Mouse (Mus musculus) myocyte (in vitro differentiated cells): Measurements from ENCODE around the gene Mob3c. TPM values are rescaled to one million over a fixed set of nuclear protein-coding genes. Genes with fewer than 3 reads are reported as not detected.

Experiments used
- H3K27me3 ChIP-seq: one replicate; pipeline ENCODE4 v1.6.1; 2011; ENCODE audit not compliant: control insufficient read depth, insufficient read depth, insufficient read length
- H3K36me3 ChIP-seq: one replicate; pipeline ENCODE4 v1.6.1; 2011; ENCODE audit not compliant: control insufficient read depth, insufficient read depth
- H3K4me2 ChIP-seq: one replicate; pipeline ENCODE4 v1.6.1; 2011; ENCODE audit warnings: low read depth, control low read depth
- H3K4me3 ChIP-seq: one replicate; pipeline ENCODE4 v1.5.1; 2011; ENCODE audit warnings: mild to moderate bottlenecking, control low read depth, moderate library complexity
- H3K79me2 ChIP-seq: one replicate; pipeline ENCODE4 v1.6.1; 2011; ENCODE audit not compliant: control insufficient read depth, insufficient read depth
- H3ac ChIP-seq: one replicate; pipeline ENCODE4 v1.6.1; 2011; ENCODE audit not compliant: control insufficient read depth, insufficient read length
- CEBPB ChIP-seq: IDR thresholded peaks from 2 replicates; pipeline ENCODE4 v1.6.1; 2011; ENCODE audit warnings: mild to moderate bottlenecking, moderate library complexity; ENCODE audit not compliant: poor library complexity, insufficient read depth, severe bottlenecking
- E2F4 ChIP-seq: IDR thresholded peaks from one replicate; pipeline ENCODE4 v1.6.1; 2011; ENCODE audit warnings: mild to moderate bottlenecking, control low read depth, moderate library complexity; ENCODE audit not compliant: insufficient read depth
- MAX ChIP-seq: IDR thresholded peaks from one replicate; pipeline ENCODE4 v1.6.1; 2011; ENCODE audit warnings: low read depth, mild to moderate bottlenecking, control low read depth
- MYOD1 ChIP-seq, 3 experiments: IDR thresholded peaks; one replicate each; pipeline ENCODE4 v1.6.1; 2011; ENCODE audit warnings: control low read depth in 2 of 3, low read depth in 2 of 3, mild to moderate bottlenecking in 2 of 3, moderate library complexity in 1 of 3; ENCODE audit not compliant: insufficient read length in 2 of 3, control insufficient read depth in 1 of 3
- MYOG ChIP-seq, 3 experiments: IDR thresholded peaks; one replicate each; pipeline ENCODE4 v1.6.1; 2011; ENCODE audit warnings: control low read depth in 2 of 3, low read depth in 2 of 3, mild to moderate bottlenecking in 2 of 3; ENCODE audit not compliant: insufficient read length in 2 of 3, control insufficient read depth in 1 of 3, insufficient read depth in 1 of 3
- POLR2A ChIP-seq: IDR thresholded peaks from one replicate; pipeline ENCODE4 v1.6.1; 2011; ENCODE audit warnings: low read depth, mild to moderate bottlenecking, control low read depth, moderate library complexity; ENCODE audit not compliant: insufficient read length
- POLR2AphosphoS2 ChIP-seq: IDR thresholded peaks from one replicate; pipeline ENCODE4 v1.6.1; 2011; ENCODE audit warnings: low read depth, control low read depth; ENCODE audit not compliant: insufficient read length
- REST ChIP-seq: IDR thresholded peaks from one replicate; pipeline ENCODE4 v1.6.1; 2011; ENCODE audit warnings: mild to moderate bottlenecking, control low read depth, moderate library complexity; ENCODE audit not compliant: insufficient read depth, insufficient read length
- SRF ChIP-seq: IDR thresholded peaks from one replicate; pipeline ENCODE4 v1.6.1; 2011; ENCODE audit warnings: low read depth; ENCODE audit not compliant: control insufficient read depth, insufficient read length
- TCF12 ChIP-seq: IDR thresholded peaks from one replicate; pipeline ENCODE4 v1.6.1; 2011; ENCODE audit warnings: mild to moderate bottlenecking, control low read depth; ENCODE audit not compliant: poor library complexity, insufficient read depth, severe bottlenecking
- TCF3 ChIP-seq: IDR thresholded peaks from one replicate; pipeline ENCODE4 v1.6.1; 2011; ENCODE audit warnings: low read depth, control low read depth; ENCODE audit not compliant: insufficient read length
- USF1 ChIP-seq: IDR thresholded peaks from one replicate; pipeline ENCODE4 v1.6.1; 2011; ENCODE audit warnings: low read depth, mild to moderate bottlenecking, control low read depth, moderate library complexity
- polyA plus RNA-seq: library from polyadenylated mRNA; unstranded; fragments of >200 nt; fragmentation: generic; extraction: Trizol; gene quantifications from one replicate; pipeline ENCODE4 v1.2.1, GENCODE M21; 2012; ENCODE audit warnings: missing spikeins

The Mob3c gene
- 4.9 TPM for polyA plus RNA-seq

DNA sequence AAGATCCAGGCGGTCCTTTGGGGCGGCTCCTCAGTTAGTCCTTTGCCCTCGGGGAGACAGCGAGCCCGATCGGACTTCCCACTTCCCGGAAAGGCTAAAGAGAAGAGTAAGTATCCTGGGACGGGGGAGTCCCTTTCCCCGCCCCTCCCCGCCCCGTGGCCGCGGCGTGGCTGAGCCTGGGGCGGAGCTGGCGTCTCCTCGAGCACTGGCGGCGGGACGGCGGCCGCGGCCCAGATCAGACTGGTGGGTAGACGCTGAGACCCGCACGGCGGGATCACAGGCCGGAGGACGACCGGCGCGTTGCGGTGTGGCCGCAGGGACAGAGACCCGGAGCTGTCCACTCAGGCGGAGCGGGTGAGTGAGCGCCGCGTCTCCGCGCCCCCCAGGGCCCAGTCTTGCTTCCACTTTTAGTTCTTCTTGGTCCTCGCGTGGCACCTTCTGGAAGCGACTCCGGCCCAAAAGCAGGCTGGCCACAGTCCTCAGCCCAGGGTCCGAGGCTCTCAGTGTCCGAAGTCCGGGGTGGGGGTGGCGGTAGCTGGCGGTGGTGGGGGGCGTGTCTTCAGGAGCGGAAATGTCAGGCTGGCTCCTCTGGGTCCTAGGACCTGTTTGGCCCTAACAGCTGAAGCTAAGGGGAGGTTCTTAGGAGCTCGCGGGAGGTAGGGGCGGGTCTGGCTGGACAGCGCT is at the start of gene Mob3c:
Gene Mob3c, plus strand, starts transcription at position 205 of the 684 bp plus-strand sequence.
- H3ac ChIP-seq, result peak within 1 kb of the TSS; percentile 53

DNA sequence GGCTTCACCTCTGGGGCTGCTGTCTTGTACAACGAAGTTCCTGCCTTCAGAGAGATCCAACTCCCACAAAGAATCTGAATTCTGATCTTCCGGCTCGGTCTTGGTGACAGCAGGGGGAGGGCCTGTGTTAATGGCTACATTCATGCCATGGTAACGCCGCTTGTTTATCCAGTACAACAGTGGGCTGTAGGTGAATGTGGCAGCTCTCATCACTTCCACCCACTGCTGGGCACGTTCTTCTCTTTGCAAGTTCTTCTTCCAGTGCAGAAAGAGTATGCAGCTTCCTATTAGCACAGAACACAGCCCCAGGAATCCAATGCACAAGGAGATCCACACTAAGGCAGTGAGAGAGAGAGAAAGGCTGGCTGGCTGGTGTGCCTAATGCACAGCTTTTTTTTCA is 47.6 kb upstream of the Mob3c start:
- Histone ChIP-seq H3K36me3 (no peaks in the 10 kb centered on the region), H3ac (no peak overlapping the region), H3K4me2 (no peak overlapping the region), H3K27me3 (no peaks in the 10 kb centered on the region), H3K4me3 (no peak overlapping the region), H3K79me2 (no peaks in the 10 kb centered on the region)
- no peak for TF ChIP-seq MAX
- TF ChIP-seq SRF, result no peak
- TF ChIP-seq TCF3, result no peak
- no peak for TF ChIP-seq CEBPB
- no peak for TF ChIP-seq MYOD1 (IDR thresholded peaks at IDR 0.05; ENCODE audit: control insufficient read depth in 1 of 3, insufficient read length in 2 of 3, low read depth in 2 of 3)
- no peak for TF ChIP-seq E2F4
- no peak for TF ChIP-seq REST
- TF ChIP-seq TCF12, result no peak
- no peak for TF ChIP-seq POLR2A
- no peak for TF ChIP-seq MYOG (IDR thresholded peaks at IDR 0.05; ENCODE audit: control insufficient read depth in 1 of 3, insufficient read depth in 1 of 3, insufficient read length in 2 of 3, low read depth in 2 of 3)
- TF ChIP-seq POLR2AphosphoS2, result no peak
- no peak for TF ChIP-seq USF1

More for the DNA sequence above, at the start of gene Mob3c:
- H3K4me2 ChIP-seq, result peak within 1 kb of the TSS; percentile 92
- peaks cover 11% of the 10 kb centered on the region for H3K36me3 ChIP-seq
- peaks cover 13% of the 10 kb centered on the region for H3K79me2 ChIP-seq
- peak within 1 kb of the TSS; percentile 53 for H3K4me3 ChIP-seq
- H3K27me3 ChIP-seq, result no peaks in the 10 kb centered on the region
- no peak for TF ChIP-seq TCF3
- TF ChIP-seq POLR2A, result peak; percentile 69
- TF ChIP-seq POLR2AphosphoS2, result peak; percentile 72
- TF ChIP-seq USF1, result no peak
- peak; percentile 67 to 92 (median 84) for TF ChIP-seq MYOG (IDR thresholded peaks at IDR 0.05; ENCODE audit: control insufficient read depth in 1 of 3, insufficient read depth in 1 of 3, insufficient read length in 2 of 3, low read depth in 2 of 3)
- no peak for TF ChIP-seq MAX
- TF ChIP-seq CEBPB, result no peak
- peak; percentile 53 for TF ChIP-seq TCF12
- TF ChIP-seq SRF, result no peak
- TF ChIP-seq REST, result peak; percentile 36
- peak; percentile 76 to 87 (median 84) for TF ChIP-seq MYOD1 (IDR thresholded peaks at IDR 0.05; ENCODE audit: control insufficient read depth in 1 of 3, insufficient read length in 2 of 3, low read depth in 2 of 3)
- no peak for TF ChIP-seq E2F4

DNA sequence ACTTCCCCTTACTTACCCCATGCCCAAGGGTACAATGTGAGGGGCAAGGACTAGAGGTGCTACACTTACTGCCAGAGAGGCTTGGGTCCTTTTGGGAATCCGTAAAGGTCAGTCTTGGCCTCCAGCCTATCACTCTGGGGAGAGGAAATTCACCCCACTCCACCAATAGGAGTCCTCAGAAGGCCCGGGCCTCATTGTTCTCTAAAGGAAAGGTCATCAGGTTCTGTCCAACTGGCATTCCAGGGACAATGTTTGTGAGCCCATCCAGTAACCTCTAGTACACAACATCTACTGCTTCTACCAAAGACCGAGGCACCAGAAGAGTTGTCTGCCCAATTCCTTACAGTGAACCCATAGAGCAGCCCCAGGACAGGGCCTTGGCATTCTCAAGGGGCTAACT is 47.0 kb upstream of the Mob3c start, which contains the start of gene Tex38:
Gene Tex38, minus strand, starts transcription at position 101 of the 400 bp plus-strand sequence.
- Histone ChIP-seq H3K27me3 (no peaks in the 10 kb centered on the region), H3ac (no peak within 1 kb of the TSS), H3K4me3 (no peak within 1 kb of the TSS), H3K4me2 (no peak within 1 kb of the TSS), H3K79me2 (no peaks in the 10 kb centered on the region), H3K36me3 (no peaks in the 10 kb centered on the region)
- no peak for TF ChIP-seq SRF
- no peak for TF ChIP-seq USF1
- no peak for TF ChIP-seq CEBPB
- TF ChIP-seq MAX, result no peak
- no peak for TF ChIP-seq MYOD1 (IDR thresholded peaks at IDR 0.05; ENCODE audit: control insufficient read depth in 1 of 3, insufficient read length in 2 of 3, low read depth in 2 of 3)
- TF ChIP-seq MYOG (IDR thresholded peaks at IDR 0.05; ENCODE audit: control insufficient read depth in 1 of 3, insufficient read depth in 1 of 3, insufficient read length in 2 of 3, low read depth in 2 of 3), result no peak

DNA sequence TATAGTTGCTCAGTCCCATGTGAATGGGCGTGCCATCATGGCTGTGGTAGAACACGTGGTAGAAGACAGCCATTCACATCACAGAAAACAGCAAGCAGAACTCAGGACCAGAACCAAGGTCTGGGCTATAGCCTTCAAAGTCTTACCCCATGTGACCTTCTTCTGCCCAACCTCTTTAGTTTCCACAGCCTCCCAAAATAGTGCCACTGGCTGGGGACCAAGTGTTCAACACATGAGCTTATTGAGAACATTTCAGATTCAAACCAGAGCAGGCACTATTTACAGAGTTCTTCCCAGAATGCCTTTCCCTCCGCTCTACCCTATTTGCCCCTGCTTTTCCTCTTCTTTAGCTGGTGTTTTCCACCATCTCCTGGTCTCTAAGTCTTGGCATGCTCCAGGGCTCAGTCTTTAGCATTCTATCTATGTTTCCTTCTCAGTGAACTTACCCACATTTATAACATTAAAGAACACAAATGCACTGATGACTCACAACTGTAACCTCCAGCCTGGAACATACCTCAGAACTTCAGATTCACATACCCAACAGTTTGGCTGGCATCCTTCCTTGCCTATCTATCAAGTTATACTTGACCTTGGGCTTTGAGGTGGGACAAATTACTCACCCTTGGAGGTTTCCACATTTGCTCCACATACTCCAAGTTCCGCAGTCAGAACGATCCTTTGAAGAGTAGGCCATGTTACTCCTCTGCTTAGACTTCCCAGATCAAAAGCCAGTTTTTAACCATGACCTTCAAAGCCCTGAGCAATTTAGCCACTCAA is 45.7 kb upstream of the Mob3c start:
- Histone ChIP-seq H3K36me3 (no peaks in the 10 kb centered on the region), H3ac (no peak overlapping the region), H3K4me2 (no peak overlapping the region), H3K79me2 (no peaks in the 10 kb centered on the region), H3K27me3 (no peaks in the 10 kb centered on the region), H3K4me3 (no peak overlapping the region)
- TF ChIP-seq MAX (no peak), POLR2AphosphoS2 (no peak), SRF (no peak), TCF12 (no peak), MYOG (IDR thresholded peaks at IDR 0.05; ENCODE audit: control insufficient read depth in 1 of 3, insufficient read depth in 1 of 3, insufficient read length in 2 of 3, low read depth in 2 of 3) (no peak), USF1 (no peak), TCF3 (no peak), REST (no peak), CEBPB (no peak)
